Mouse (Mus musculus) erythroblast, embryonic 14.5 days (primary cell): ENCODE data around the gene Pced1b.

Source experiments
- GATA1 ChIP-seq: IDR thresholded peaks from 2 replicates; pipeline ENCODE4 v1.6.1; 2012; ENCODE audit warnings: low read length, inconsistent platforms, mixed read lengths
- TAL1 ChIP-seq: IDR thresholded peaks from 3 replicates; pipeline ENCODE4 v1.6.1; 2012; ENCODE audit warnings: low read length, inconsistent platforms, mixed read lengths

DNA sequence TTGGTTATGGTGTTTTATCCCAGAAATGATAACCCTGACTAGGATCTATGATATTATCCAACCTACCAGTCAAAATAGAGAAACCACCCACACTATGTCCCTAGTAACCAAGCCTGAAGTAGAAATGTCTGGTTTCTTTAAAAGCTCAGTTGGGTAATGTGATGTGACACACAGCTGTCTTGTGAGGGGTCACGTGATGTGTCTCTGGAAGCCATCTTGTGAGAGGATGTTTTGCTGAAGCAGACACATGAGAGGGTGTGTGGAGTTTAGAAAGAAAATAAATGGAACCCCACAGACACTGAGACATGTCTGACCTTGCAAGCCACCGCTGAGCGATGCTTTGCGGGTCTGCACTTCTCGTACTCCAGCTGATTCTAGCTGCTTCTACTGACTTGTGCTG, 30.1 kb upstream of the Pced1b start:
- TF ChIP-seq GATA1 (no peak), TAL1 (no peak)
